Mouse (Mus musculus) liver, embryonic 11.5 days (tissue): ENCODE results near the gene Wipf2. TPM values are rescaled to one million over a fixed set of nuclear protein-coding genes. Genes with fewer than 3 reads are reported as not detected.

Experiments used
- ATAC-seq: fragments of 200-750 bp; cut with Nextera tagmentation; replicated peaks from 2 replicates; pipeline ENCODE4 v1.8.0; 2017; ENCODE audit warnings: moderate number of reproducible peaks, mild to moderate bottlenecking, moderate TSS enrichment, moderate library complexity; ENCODE audit not compliant: low FRiP score
- DNase-seq: peaks from one replicate; pipeline ENCODE4 v3.0.0-alpha.2; 2017; ENCODE audit warnings: low spot score
- H3K27ac ChIP-seq: fragments of 300-500 bp; sonication (generic); 2 replicates; pipeline ENCODE4 v1.5.1; 2014; ENCODE audit warnings: mild to moderate bottlenecking, low read depth, low read length, control low read depth
- H3K27me3 ChIP-seq: fragments of 300-500 bp; sonication (generic); replicated peaks from 2 replicates; pipeline ENCODE4 v1.6.1; 2014; ENCODE audit warnings: low read length, mixed read lengths; ENCODE audit not compliant: control insufficient read depth, insufficient read depth
- H3K36me3 ChIP-seq: fragments of 300-500 bp; sonication (generic); 2 replicates; pipeline ENCODE4 v1.6.1; 2014; ENCODE audit warnings: mild to moderate bottlenecking, low read length, moderate library complexity, mixed read lengths; ENCODE audit not compliant: control insufficient read depth, insufficient read depth
- H3K4me1 ChIP-seq: fragments of 300-500 bp; sonication (generic); replicated peaks from 2 replicates; pipeline ENCODE4 v1.6.1; 2014; ENCODE audit warnings: low read length, mixed read lengths; ENCODE audit not compliant: control insufficient read depth, insufficient read depth
- H3K4me2 ChIP-seq: fragments of 300-500 bp; sonication (generic); 2 replicates; pipeline ENCODE4 v1.6.1; 2014; ENCODE audit warnings: mild to moderate bottlenecking, control low read depth, moderate library complexity
- H3K4me3 ChIP-seq: fragments of 300-500 bp; sonication (generic); 2 replicates; pipeline ENCODE4 v1.5.1; 2014; ENCODE audit warnings: low read depth, low read length, control low read depth
- H3K9ac ChIP-seq: fragments of 300-500 bp; sonication (generic); 2 replicates; pipeline ENCODE4 v1.6.1; 2014; ENCODE audit warnings: low read depth, low read length, control low read depth
- H3K9me3 ChIP-seq: fragments of 300-500 bp; sonication (generic); 2 replicates; pipeline ENCODE4 v1.6.1; 2016; ENCODE audit warnings: low read length, inconsistent platforms, mixed read lengths; ENCODE audit not compliant: control insufficient read depth
- WGBS: fragments of 180-500 bp; shearing (Covaris S2); extraction: QIAGEN DNeasy Blood & Tissue Kit; methylation state at CpG from one replicate; pipeline ENCODE4 v1.1.7; 2014; 5-methylcytosine and 5-hydroxymethylcytosine counted together
- polyA plus RNA-seq: library from polyadenylated mRNA; unstranded; fragments of >200 nt; fragmentation: Nextera tagmentation; extraction: Ambion mirVana; gene quantifications from 2 replicates; pipeline ENCODE4 v1.2.1, GENCODE M21; 2014

Wipf2 gene
- polyA plus RNA-seq, 1 experiment from 2014 or later = 4.7 TPM

- peak overlapping the region; percentile 97 for H3K4me2 ChIP-seq
- H3K4me1 ChIP-seq = peaks cover 91% of the 10 kb centered on the region
- no peak for DNase-seq
- H3K36me3 ChIP-seq = no peaks in the 10 kb centered on the region
- peaks cover 21% of the 10 kb centered on the region for H3K27me3 ChIP-seq
- ATAC-seq = no peak
- H3K4me3 ChIP-seq = peak overlapping the region; percentile 0; the same call in 1 of the 2 replicates
- H3K27ac ChIP-seq = peak overlapping the region; percentile 87
- H3K9ac ChIP-seq = peak overlapping the region; percentile 14
- H3K9me3 ChIP-seq = no peaks in the 10 kb centered on the region
- WGBS = 68% methylated on average over 8 of the region's 8 CpGs
These were observed 79.6 kb downstream of the Wipf2 start for GRCm38 (mm10) chr11:98942923-98943641.

GRCm38 (mm10) chr11:98943741-98944461 is 80.5 kb downstream of the Wipf2 start:
- H3K4me2 ChIP-seq = peak overlapping the region; percentile 97
- H3K9ac ChIP-seq = peak overlapping the region; percentile 26; the same call in 1 of the 2 replicates
- H3K27ac ChIP-seq = peak overlapping the region; percentile 81
- H3K36me3 ChIP-seq = no peaks in the 10 kb centered on the region
- peak overlapping the region; percentile 0; the same call in 1 of the 2 replicates for H3K4me3 ChIP-seq
- H3K4me1 ChIP-seq = peaks cover 91% of the 10 kb centered on the region
- no peaks in the 10 kb centered on the region for H3K9me3 ChIP-seq
- WGBS = 30% methylated on average over 14 of the region's 14 CpGs
- ATAC-seq (no peak), DNase-seq (no peak)
- H3K27me3 ChIP-seq = peaks cover 13% of the 10 kb centered on the region

GRCm38 (mm10) chr11:98944897-98945604 is 81.6 kb downstream of the Wipf2 start:
- no peaks in the 10 kb centered on the region for H3K36me3 ChIP-seq
- no peaks in the 10 kb centered on the region for H3K9me3 ChIP-seq
- H3K4me3 ChIP-seq = 0 out of 2 replicates have a peak overlapping the region, but pooled peaks have one; percentile 8
- 42% methylated on average over 11 of the region's 11 CpGs for WGBS
- H3K4me2 ChIP-seq = peak overlapping the region; percentile 97
- H3K27ac ChIP-seq = peak overlapping the region; percentile 59
- ATAC-seq (no peak), DNase-seq (no peak)
- peaks cover 87% of the 10 kb centered on the region for H3K4me1 ChIP-seq
- peaks cover 4% of the 10 kb centered on the region; the same call in 1 of the 2 replicates for H3K27me3 ChIP-seq
- H3K9ac ChIP-seq = 0 out of 2 replicates have a peak overlapping the region, but pooled peaks have one; percentile 37

GRCm38 (mm10) chr11:98945605-98945977 is 82.2 kb downstream of the Wipf2 start:
- WGBS = 57% methylated on average over 3 of the region's 3 CpGs
- H3K4me1 ChIP-seq = peaks cover 82% of the 10 kb centered on the region
- H3K27me3 ChIP-seq = 0 out of 2 replicates have a peak, but pooled peaks cover 2% of the 10 kb centered on the region
- no peak overlapping the region; the same call in 1 of the 2 replicates for H3K9ac ChIP-seq
- H3K4me3 ChIP-seq = no peak overlapping the region
- peak overlapping the region; percentile 97; the same call in 1 of the 2 replicates for H3K4me2 ChIP-seq
- no peaks in the 10 kb centered on the region for H3K9me3 ChIP-seq
- H3K36me3 ChIP-seq = 0 out of 2 replicates have a peak, but pooled peaks cover 2% of the 10 kb centered on the region
- DNase-seq = no peak
- no peak for ATAC-seq
- H3K27ac ChIP-seq = 0 out of 2 replicates have a peak overlapping the region, but pooled peaks have one; percentile 7

GRCm38 (mm10) chr11:98947969-98948569 is 84.6 kb downstream of the Wipf2 start:
- H3K36me3 ChIP-seq = peaks cover 5% of the 10 kb centered on the region; the same call in 1 of the 2 replicates
- peak overlapping the region; percentile 2; the same call in 1 of the 2 replicates for H3K27ac ChIP-seq
- no peak for DNase-seq
- no peak overlapping the region for H3K9ac ChIP-seq
- peaks cover 62% of the 10 kb centered on the region for H3K4me1 ChIP-seq
- peak overlapping the region; percentile 33 for H3K4me2 ChIP-seq
- 29% methylated on average over 18 of the region's 18 CpGs for WGBS
- no peaks in the 10 kb centered on the region for H3K9me3 ChIP-seq
- H3K4me3 ChIP-seq = no peak overlapping the region; the same call in 1 of the 2 replicates
- H3K27me3 ChIP-seq = 0 out of 2 replicates have a peak, but pooled peaks cover 2% of the 10 kb centered on the region
- ATAC-seq = peak; percentile 32; the same call in 1 of the 2 replicates

GRCm38 (mm10) chr11:98949242-98949957 is 86.0 kb downstream of the Wipf2 start:
- Histone ChIP-seq H3K9ac (no peak overlapping the region), H3K27me3 (0 out of 2 replicates have a peak, but pooled peaks cover 2% of the 10 kb centered on the region), H3K4me3 (no peak overlapping the region), H3K4me1 (peaks cover 60% of the 10 kb centered on the region), H3K4me2 (no peak overlapping the region), H3K36me3 (peaks cover 5% of the 10 kb centered on the region; the same call in 1 of the 2 replicates), H3K9me3 (no peaks in the 10 kb centered on the region), H3K27ac (no peak overlapping the region)
- no peak for DNase-seq
- WGBS = 68% methylated on average over 12 of the region's 12 CpGs
- ATAC-seq = no peak

- Histone ChIP-seq H3K4me1 (peaks cover 60% of the 10 kb centered on the region), H3K9ac (no peak overlapping the region), H3K9me3 (no peaks in the 10 kb centered on the region), H3K36me3 (peaks cover 5% of the 10 kb centered on the region; the same call in 1 of the 2 replicates), H3K4me2 (no peak overlapping the region), H3K27ac (no peak overlapping the region), H3K27me3 (0 out of 2 replicates have a peak, but pooled peaks cover 2% of the 10 kb centered on the region), H3K4me3 (no peak overlapping the region)
- DNase-seq = no peak
- ATAC-seq = no peak
- WGBS = 88% methylated on average over 7 of the region's 7 CpGs
These were observed 86.6 kb downstream of the Wipf2 start for GRCm38 (mm10) chr11:98949958-98950460.
